Mouse (Mus musculus) heart, postnatal 36 days (tissue): ENCODE measurements at regions not wholly inside any gene's neighbourhood (a gene's known extent, or its start where the extent isn't known, plus 50 kb on each side); places are given as distances from the start of the nearest gene placed in this dataset.

Experiments used
- DNase-seq, 2 experiments: peaks; one replicate each; pipeline ENCODE4 v3.0.0; 2021 to 2022
- intact Hi-C: fragments of 180-260 bp; cut with DNase I; formaldehyde crosslinking; loops from one replicate; pipeline ENCODE4 v1.15.1; 2025

DNA sequence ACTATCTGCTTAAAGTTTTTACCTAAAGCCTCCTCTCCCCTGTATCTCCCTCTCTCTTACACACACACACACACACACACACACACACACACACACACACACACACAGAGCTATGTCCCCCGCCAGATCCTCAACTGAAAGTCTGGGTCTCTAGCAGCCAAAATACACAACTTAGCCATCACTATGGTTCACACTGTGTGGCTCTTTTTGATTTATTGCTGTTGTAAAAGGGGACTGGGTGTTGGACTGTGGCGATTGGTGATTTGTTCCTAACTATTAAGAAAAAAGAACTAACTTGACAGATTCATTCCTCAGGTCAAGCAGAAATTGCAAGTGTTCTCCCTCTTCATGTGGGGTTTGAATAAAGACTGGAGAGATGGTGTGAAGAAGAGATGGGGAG lies 278.2 kb downstream of the Ccdc91 start:
- no peak for DNase-seq
- intact Hi-C loops, result no loop called here

- intact Hi-C loops, result no loop called here
- DNase-seq, result no peak
Measured at GRCm38 (mm10) chr6:147755750-147756523, 280.3 kb downstream of the Ccdc91 start.

- DNase-seq, result no peak
- intact Hi-C loops, result no loop called here
Measured at GRCm38 (mm10) chr6:147759485-147759884, 283.9 kb downstream of the Ccdc91 start.

DNA sequence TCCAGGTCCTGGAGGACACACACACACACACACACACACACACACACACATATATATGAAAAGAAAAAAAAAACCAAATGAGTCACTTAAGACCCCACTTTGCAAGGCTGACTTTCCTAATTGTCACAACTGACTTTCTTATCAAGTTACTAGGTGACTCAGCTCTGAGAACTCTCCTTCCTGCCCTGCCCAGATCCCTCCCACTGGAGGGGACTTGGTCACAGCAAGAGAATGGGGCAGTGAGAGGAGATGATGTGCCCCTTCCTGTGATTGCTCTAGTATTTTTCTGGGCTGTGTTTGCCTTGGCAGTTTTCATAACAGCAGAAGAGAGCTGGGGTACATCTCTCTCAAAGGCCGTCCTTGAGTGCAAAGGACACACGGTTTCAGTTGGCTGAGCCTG lies 284.5 kb downstream of the Ccdc91 start:
- intact Hi-C loops, result no loop called here
- DNase-seq, result no peak

- intact Hi-C loops, result no loop called here
- no peak for DNase-seq
Measured at GRCm38 (mm10) chr6:147765241-147765640, 281.8 kb upstream of the Far2 start.

DNA sequence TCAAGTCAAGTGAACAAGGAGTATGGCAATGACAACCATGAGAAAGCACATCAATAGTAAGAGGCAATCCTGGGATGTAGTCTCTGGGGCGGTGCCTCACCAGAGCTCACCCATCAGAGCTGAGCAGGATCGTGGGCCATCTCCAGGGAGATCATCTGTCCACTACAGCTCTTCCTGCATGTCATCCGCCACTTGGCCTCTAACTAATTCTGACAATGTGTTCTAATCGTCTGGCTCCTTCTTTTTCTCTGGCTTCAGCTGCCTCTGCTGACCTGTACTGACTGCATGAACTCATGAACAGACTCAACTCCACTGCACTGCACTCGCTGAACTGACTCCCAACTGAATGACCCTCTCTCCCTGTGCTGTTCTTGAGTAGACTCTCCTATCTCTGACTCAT lies 277.9 kb upstream of the Far2 start:
- no peak for DNase-seq
- intact Hi-C loops, result no loop called here

GRCm38 (mm10) chr6:147770034-147770433 lies 277.0 kb upstream of the Far2 start:
- intact Hi-C loops, result no loop called here

GRCm38 (mm10) chr6:147771411-147771810 lies 275.6 kb upstream of the Far2 start:
- DNase-seq, result peak in 1 of 2 experiments; percentile 28
- intact Hi-C loops, result no loop called here

More at GRCm38 (mm10) chr6:147770034-147770433, 277.0 kb upstream of the Far2 start:
- DNase-seq, result no peak

GRCm38 (mm10) chr6:147773904-147774303 lies 273.2 kb upstream of the Far2 start:
- intact Hi-C loops, result no loop called here
- DNase-seq, result no peak

DNA sequence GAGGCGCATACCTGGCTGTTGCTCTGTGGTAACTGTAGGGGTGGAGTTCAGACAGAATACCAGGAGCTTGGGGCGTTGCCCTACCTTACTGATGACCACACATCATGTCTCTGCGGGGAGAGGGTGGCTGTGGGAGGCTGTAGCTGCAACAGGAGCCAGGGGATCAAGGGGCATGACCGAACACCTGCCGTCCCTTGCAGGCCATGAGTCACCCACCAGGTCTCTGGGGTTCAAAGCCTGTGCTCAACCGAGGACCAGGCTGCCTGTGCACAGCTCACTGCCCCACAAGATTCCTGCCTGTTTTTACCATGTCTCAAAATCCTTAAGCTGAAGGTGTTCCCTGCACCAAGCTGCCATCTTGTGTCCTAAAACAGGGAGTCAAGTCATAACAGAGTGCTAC lies 272.4 kb upstream of the Far2 start:
- DNase-seq, result no peak

DNA sequence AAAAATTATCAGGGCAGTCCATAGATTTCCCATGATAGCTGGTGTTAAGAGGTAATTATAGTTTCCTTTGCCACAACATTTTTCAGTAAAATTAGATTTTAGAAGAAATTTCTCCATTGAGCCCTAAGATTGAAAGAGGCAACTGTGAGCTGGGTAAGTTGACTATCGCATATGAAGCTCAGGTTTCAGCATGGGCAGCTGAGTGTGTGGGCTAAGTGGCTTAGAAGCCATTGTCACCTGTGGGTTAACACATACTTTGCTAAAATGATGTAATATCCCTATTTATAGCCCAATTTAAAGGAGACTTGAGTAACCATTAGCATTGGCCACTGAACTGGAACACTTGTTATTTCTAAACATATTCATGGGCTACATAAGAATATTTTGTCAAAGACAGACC lies 267.6 kb upstream of the Far2 start:
- no peak for DNase-seq
- intact Hi-C loops, result no loop called here

More for the DNA sequence above, 272.4 kb upstream of the Far2 start:
- intact Hi-C loops, result no loop called here

- intact Hi-C loops, result no loop called here
- DNase-seq, result no peak
Measured at GRCm38 (mm10) chr6:147784249-147784648, 262.8 kb upstream of the Far2 start.

- DNase-seq, result no peak
- intact Hi-C loops, result no loop called here
Measured at GRCm38 (mm10) chr6:147784854-147785253, 262.2 kb upstream of the Far2 start.

DNA sequence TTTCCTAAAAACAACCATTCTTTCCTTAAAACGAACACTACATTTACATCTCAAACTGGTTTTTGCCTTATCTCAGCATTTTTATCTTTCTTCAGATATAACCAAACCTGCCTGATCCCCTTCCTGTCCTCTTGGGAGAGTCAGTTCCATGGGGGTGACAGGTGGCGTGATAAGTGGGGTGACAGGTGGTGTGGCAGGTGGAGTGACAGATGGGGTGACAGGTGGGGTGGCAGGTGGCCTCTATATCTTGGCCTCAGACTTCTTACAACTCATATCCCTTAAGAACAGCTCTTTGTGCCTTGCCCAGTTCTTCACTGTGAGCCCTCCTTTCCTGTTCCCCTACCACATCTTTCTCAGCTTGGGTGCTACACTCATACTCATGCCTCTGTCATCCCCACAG lies 259.0 kb upstream of the Far2 start:
- intact Hi-C loops, result no loop called here
- no peak for DNase-seq

- intact Hi-C loops, result no loop called here
- DNase-seq, result no peak
Measured at GRCm38 (mm10) chr6:147789112-147789511, 257.9 kb upstream of the Far2 start.

GRCm38 (mm10) chr6:147793811-147794210 lies 253.2 kb upstream of the Far2 start:
- DNase-seq, result no peak
- intact Hi-C loops, result no loop called here

GRCm38 (mm10) chr6:147794351-147794750 lies 252.7 kb upstream of the Far2 start:
- DNase-seq, result no peak
- intact Hi-C loops, result no loop called here

GRCm38 (mm10) chr6:147799009-147799727 lies 247.9 kb upstream of the Far2 start:
- DNase-seq, result no peak
- intact Hi-C loops, result no loop called here

- intact Hi-C loops, result no loop called here
- no peak for DNase-seq
Measured at GRCm38 (mm10) chr6:147799861-147800260, 247.2 kb upstream of the Far2 start.

- DNase-seq, result no peak
- intact Hi-C loops, result no loop called here
Measured at GRCm38 (mm10) chr6:147800846-147801245, 246.2 kb upstream of the Far2 start.

DNA sequence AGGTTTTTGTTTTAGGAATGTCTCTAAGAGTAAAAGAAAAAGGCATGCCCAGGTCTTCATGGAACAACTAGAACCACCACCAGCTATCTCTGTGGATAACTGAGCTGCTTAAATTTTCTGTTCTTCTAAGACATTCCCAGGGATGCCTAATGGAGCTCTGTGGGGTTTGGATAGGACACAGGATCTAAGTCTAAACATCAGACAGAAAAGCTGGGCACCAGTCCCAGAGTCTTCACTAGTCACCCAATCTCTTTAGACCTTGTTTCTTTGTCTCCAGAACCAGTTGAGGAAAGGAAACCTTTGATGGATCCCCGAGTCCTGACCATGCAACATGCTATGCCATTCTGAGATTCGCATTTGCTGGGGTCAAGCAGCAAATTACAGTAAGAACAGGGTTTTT lies 243.2 kb upstream of the Far2 start:
- intact Hi-C loops, result no loop called here
- DNase-seq, result no peak

DNA sequence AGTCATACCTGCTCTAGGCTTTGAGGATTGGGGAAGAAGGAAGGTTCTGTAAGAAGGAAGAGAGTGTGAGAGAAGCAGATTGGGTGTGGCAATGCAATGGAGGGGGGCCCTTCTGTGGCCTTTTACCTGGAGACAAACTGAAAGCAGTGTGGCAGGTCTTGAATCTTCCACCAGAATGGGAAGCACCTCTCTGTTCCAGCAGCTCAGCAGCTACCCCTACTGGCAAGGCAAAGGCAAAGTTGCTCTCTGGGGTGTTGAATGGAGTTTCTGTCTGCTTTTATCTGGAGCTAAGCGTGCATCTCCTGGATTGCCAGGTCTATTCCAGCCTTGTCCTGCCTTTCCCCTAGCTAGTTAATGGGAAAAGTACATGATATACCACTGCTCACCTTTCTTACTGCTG lies 236.3 kb upstream of the Far2 start:
- intact Hi-C loops, result loop anchor here (5.0 to 10.0 kb wide), 4 partner anchors 148 to 806 kb away; partner anchors contain the start of genes Ccdc91 and Pthlh

More for the DNA sequence above, 236.3 kb upstream of the Far2 start:
- peak; percentile 67 to 72 for DNase-seq
